Mouse (Mus musculus): ENCODE results near the gene Dppa3. TPM values are rescaled to one million over a fixed set of nuclear protein-coding genes. Genes with fewer than 3 reads are reported as not detected.
"Not testable (repeated sequence)": the region's sequence is repeated elsewhere in the genome, so short reads cannot be mapped to it uniquely, and the experiment has no call there.

Gene Dppa3
- polyA plus RNA-seq, 1 experiment = not detected

DNA sequence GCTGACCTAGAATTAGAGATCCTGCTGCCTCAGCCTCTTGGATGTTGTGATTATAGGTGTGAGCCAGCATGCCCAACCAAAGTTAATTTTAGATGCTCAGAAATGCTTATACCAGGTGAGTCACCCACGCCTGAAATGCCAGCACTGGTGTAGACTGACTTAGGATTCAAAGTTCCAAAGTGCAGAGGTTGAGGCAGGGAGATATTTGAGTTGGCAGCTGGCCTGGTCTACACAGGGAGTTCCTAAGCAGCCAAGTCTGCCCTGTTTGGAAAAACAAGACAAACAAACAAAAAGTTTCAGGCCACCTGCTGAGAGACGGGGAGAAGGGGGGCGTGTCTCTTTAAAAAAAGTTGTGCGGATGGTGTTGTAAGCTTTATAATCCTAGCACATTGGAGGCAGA is 1.1 kb upstream of the Dppa3 start:
- TF ChIP-seq TAL1 (IDR thresholded peaks at IDR 0.05; ENCODE audit: low read length) = no peak
- TF ChIP-seq GATA1 (IDR thresholded peaks at IDR 0.05; ENCODE audit: low read length) = no peak
- Histone ChIP-seq H3K4me3 (replicated peaks) (no peak overlapping the region), H3K36me3 (ENCODE audit: control insufficient read depth) (no peaks in the 10 kb centered on the region), H3K4me1 (ENCODE audit: control insufficient read depth) (no peaks in the 10 kb centered on the region; the same call in 1 of the 2 replicates), H3K27me3 (ENCODE audit: control insufficient read depth) (peaks cover 19% of the 10 kb centered on the region), H3K9me3 (ENCODE audit: control insufficient read depth, low read length) (no peaks in the 10 kb centered on the region)

GRCm38 (mm10) chr6:122627469-122628108 is 1.4 kb downstream of the Dppa3 start:
- Histone ChIP-seq H3K9me3 (ENCODE audit: control insufficient read depth, low read length) (no peaks in the 10 kb centered on the region), H3K4me1 (ENCODE audit: control insufficient read depth) (no peaks in the 10 kb centered on the region; the same call in 1 of the 2 replicates), H3K36me3 (ENCODE audit: control insufficient read depth) (no peaks in the 10 kb centered on the region), H3K4me3 (replicated peaks) (no peak overlapping the region), H3K27me3 (ENCODE audit: control insufficient read depth) (peaks cover 19% of the 10 kb centered on the region)
- TF ChIP-seq GATA1 (IDR thresholded peaks at IDR 0.05; ENCODE audit: low read length) (no peak), TAL1 (IDR thresholded peaks at IDR 0.05; ENCODE audit: low read length) (no peak)

DNA sequence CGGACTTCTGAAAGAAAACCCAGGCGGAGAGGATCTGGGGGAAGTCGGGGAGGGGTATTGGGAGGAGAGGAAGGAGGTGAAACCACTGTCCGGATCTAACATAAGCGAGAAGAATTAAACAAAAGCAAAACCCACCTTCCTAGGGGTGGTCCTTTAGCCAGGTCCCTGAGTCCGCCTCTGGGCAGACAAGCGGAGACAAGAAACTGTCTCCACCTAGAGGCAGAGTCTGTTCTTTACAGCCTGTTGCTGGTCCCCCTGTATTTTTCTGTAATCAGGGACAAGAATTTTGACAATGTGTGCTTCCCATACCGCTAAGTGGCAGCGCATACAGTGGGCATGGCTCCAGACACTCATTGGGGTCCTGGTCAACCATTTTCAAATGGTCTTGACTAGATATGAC is 7.2 kb downstream of the Dppa3 start:
- Histone ChIP-seq H3K36me3 (ENCODE audit: control insufficient read depth) (no peaks in the 10 kb centered on the region), H3K27me3 (ENCODE audit: control insufficient read depth) (peaks cover 6% of the 10 kb centered on the region), H3K9me3 (ENCODE audit: control insufficient read depth, low read length) (no peaks in the 10 kb centered on the region), H3K4me1 (ENCODE audit: control insufficient read depth) (no peaks in the 10 kb centered on the region), H3K4me3 (replicated peaks) (no peak overlapping the region)
- TF ChIP-seq GATA1 (IDR thresholded peaks at IDR 0.05; ENCODE audit: low read length) (no peak), TAL1 (IDR thresholded peaks at IDR 0.05; ENCODE audit: low read length) (no peak)

GRCm38 (mm10) chr6:122635315-122635714 is 9.1 kb downstream of the Dppa3 start:
- TF ChIP-seq TAL1 (IDR thresholded peaks at IDR 0.05; ENCODE audit: low read length) (no peak), GATA1 (IDR thresholded peaks at IDR 0.05; ENCODE audit: low read length) (no peak)
- no peak overlapping the region for H3K4me3 ChIP-seq (replicated peaks)
- no peaks in the 10 kb centered on the region for H3K36me3 ChIP-seq (ENCODE audit: control insufficient read depth)
- H3K27me3 ChIP-seq (ENCODE audit: control insufficient read depth) = no peaks in the 10 kb centered on the region
- H3K4me1 ChIP-seq (ENCODE audit: control insufficient read depth) = no peaks in the 10 kb centered on the region
- no peaks in the 10 kb centered on the region for H3K9me3 ChIP-seq (ENCODE audit: control insufficient read depth, low read length)

- no peak for TF ChIP-seq TAL1 (IDR thresholded peaks at IDR 0.05; ENCODE audit: low read length)
- Histone ChIP-seq H3K27me3 (ENCODE audit: control insufficient read depth) (no peaks in the 10 kb centered on the region), H3K4me3 (replicated peaks) (no peak overlapping the region), H3K36me3 (ENCODE audit: control insufficient read depth) (no peaks in the 10 kb centered on the region), H3K4me1 (ENCODE audit: control insufficient read depth) (no peaks in the 10 kb centered on the region), H3K9me3 (ENCODE audit: control insufficient read depth, low read length) (no peaks in the 10 kb centered on the region)
Measured at GRCm38 (mm10) chr6:122636666-122637065, 10.5 kb downstream of the Dppa3 start.

GRCm38 (mm10) chr6:122637566-122637965 is 11.4 kb downstream of the Dppa3 start:
- H3K4me1 ChIP-seq (ENCODE audit: control insufficient read depth); H3K27me3 ChIP-seq (ENCODE audit: control insufficient read depth); H3K36me3 ChIP-seq (ENCODE audit: control insufficient read depth); H3K9me3 ChIP-seq (ENCODE audit: control insufficient read depth, low read length); H3K4me3 ChIP-seq (replicated peaks): not testable (repeated sequence)

GRCm38 (mm10) chr6:122644196-122644595 is 18.0 kb downstream of the Dppa3 start:
- not testable (repeated sequence) for H3K36me3 ChIP-seq (ENCODE audit: control insufficient read depth); H3K4me3 ChIP-seq (replicated peaks); H3K27me3 ChIP-seq (ENCODE audit: control insufficient read depth); H3K4me1 ChIP-seq (ENCODE audit: control insufficient read depth); H3K9me3 ChIP-seq (ENCODE audit: control insufficient read depth, low read length)

GRCm38 (mm10) chr6:122649903-122650302 is 23.7 kb downstream of the Dppa3 start:
- H3K4me3 ChIP-seq (replicated peaks) = no peak overlapping the region
- TF ChIP-seq GATA1 (IDR thresholded peaks at IDR 0.05; ENCODE audit: low read length) (no peak), TAL1 (IDR thresholded peaks at IDR 0.05; ENCODE audit: low read length) (no peak)
- H3K27me3 ChIP-seq (ENCODE audit: control insufficient read depth) = no peaks in the 10 kb centered on the region
- H3K4me1 ChIP-seq (ENCODE audit: control insufficient read depth) = peaks cover 3% of the 10 kb centered on the region
- no peaks in the 10 kb centered on the region for H3K9me3 ChIP-seq (ENCODE audit: control insufficient read depth, low read length)
- H3K36me3 ChIP-seq (ENCODE audit: control insufficient read depth) = no peaks in the 10 kb centered on the region

DNA sequence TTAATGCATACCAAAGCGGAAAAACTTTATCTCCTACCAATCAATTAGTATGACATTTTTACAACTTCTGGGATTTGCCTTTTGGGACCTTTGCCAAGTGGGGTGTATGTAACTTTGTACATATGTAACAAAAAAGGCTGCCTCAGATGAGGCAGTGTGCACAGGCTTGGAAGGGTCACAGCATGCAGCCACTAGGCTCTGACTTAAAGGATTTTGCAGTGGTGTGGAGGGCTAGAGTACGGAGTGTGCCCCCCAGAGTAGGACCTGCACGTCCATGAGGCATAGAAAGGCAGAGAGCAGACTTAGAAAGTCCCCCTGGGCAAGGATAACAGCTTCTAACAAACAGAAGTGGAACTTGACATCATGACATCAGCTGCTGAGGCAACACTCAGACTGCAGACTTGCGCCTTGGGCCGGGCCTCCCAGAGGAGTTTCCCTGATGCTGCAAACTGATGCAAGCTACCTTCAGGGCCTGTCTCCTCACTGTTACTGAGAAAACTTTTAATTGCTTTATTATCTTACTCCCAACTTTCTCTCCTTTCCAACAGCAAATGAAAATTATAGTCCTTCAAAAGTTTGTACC is 24.3 kb downstream of the Dppa3 start:
- Histone ChIP-seq H3K4me3 (replicated peaks) (no peak overlapping the region), H3K9me3 (ENCODE audit: control insufficient read depth, low read length) (no peaks in the 10 kb centered on the region), H3K36me3 (ENCODE audit: control insufficient read depth) (no peaks in the 10 kb centered on the region), H3K4me1 (ENCODE audit: control insufficient read depth) (peaks cover 3% of the 10 kb centered on the region), H3K27me3 (ENCODE audit: control insufficient read depth) (no peaks in the 10 kb centered on the region)
- no peak for TF ChIP-seq TAL1 (IDR thresholded peaks at IDR 0.05; ENCODE audit: low read length)
- no peak for TF ChIP-seq GATA1 (IDR thresholded peaks at IDR 0.05; ENCODE audit: low read length)

DNA sequence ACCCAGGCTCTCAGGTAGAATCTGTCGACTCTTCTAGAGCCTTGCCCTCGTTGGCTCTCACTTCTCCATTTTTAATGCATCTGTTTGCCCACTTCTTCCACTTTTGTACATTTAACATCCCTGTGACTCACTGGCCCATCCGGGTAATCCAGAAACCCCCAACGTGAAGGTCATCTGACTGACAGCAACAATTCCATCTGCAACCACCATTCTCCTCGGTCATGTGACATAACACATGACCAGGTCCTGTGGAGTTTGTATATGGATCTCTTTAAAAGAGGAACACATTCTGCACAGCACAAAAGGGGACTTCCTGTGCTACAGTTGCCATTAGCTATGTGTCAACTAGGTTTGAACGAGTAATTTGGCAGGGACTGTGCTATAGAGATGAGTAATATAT is 28.1 kb downstream of the Dppa3 start:
- no peaks in the 10 kb centered on the region for H3K36me3 ChIP-seq (ENCODE audit: control insufficient read depth)
- H3K27me3 ChIP-seq (ENCODE audit: control insufficient read depth) = no peaks in the 10 kb centered on the region

More for the DNA sequence above, 28.1 kb downstream of the Dppa3 start:
- Histone ChIP-seq H3K4me3 (replicated peaks) (no peak overlapping the region), H3K4me1 (ENCODE audit: control insufficient read depth) (peaks cover 3% of the 10 kb centered on the region), H3K9me3 (ENCODE audit: control insufficient read depth, low read length) (no peaks in the 10 kb centered on the region)
- TF ChIP-seq GATA1 (IDR thresholded peaks at IDR 0.05; ENCODE audit: low read length) (no peak), TAL1 (IDR thresholded peaks at IDR 0.05; ENCODE audit: low read length) (no peak)

All from erythroblast, embryonic 14.5 days (primary cell).